Mouse (Mus musculus) CD4-positive, CD25-positive, alpha-beta regulatory T cell, adult 4 months (primary cell): ENCODE measurements around the gene Klk14. TPM values are rescaled to one million over a fixed set of nuclear protein-coding genes. Genes with fewer than 3 reads are reported as not detected.
"Not testable (repeated sequence)": the region's sequence is repeated elsewhere in the genome, so short reads cannot be mapped to it uniquely, and the experiment has no call there.

Experiments
- ATAC-seq: one replicate; pipeline ENCODE4 v1.8.0; 2017
- polyA plus RNA-seq, 2 experiments: library from polyadenylated mRNA; unstranded; fragments of 100-300 nt; shearing (Covaris generic); gene quantifications; one replicate each; pipeline ENCODE4 v1.2.1; 2017

Klk14 gene
- not detected for polyA plus RNA-seq

- no peak for ATAC-seq
Observed at GRCm38 (mm10) chr7:43690118-43690517, at the start of gene Klk14. TSS of gene Klk14 (plus strand) at chr7:43690418.

DNA sequence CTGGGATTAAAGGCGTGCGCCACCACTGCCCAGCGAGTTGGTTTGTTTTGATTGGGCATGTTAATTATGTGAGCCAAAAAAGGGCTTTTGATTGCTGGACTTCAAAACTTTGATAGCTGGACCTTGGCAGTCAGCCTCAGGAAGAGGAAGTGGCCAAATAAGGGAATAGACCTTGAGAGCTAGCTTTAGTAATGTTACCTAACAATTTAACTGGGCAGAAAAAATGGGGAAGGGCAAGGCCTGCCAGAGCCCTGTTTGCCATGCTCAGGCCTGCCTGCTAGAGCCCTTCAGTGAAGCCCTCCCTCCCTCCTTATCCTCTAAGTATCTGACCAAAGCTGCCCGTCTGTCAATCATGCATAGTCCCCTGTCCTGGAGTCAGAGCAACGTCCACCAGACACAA is 47.6 kb upstream of the Klk14 start:
- ATAC-seq = no peak

GRCm38 (mm10) chr7:43643046-43643652 is 47.1 kb upstream of the Klk14 start:
- no peak for ATAC-seq

GRCm38 (mm10) chr7:43652683-43653082 is 37.5 kb upstream of the Klk14 start:
- ATAC-seq = no peak

GRCm38 (mm10) chr7:43654519-43654918 is 35.7 kb upstream of the Klk14 start:
- ATAC-seq = no peak

- ATAC-seq = no peak
Observed at GRCm38 (mm10) chr7:43656232-43656631, 34.0 kb upstream of the Klk14 start.

DNA sequence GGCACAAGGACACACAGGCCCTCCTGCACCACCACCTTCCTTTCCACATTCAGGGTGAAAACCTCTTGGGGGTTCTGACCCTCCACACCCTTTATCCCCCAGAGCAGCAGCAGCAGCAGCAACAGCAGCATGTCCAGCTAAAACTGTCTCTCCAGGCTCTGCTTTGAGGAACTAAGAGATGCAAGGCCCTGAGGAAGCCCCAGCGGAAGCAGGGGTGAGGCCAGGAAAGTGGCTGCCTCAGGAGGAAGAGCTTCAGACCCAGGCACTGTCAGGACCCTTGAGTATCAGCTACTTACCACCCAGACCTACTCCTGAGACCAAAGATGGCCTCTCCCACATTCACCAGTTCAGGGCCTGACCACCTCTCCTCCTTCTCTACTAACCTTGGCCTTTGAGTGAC is 30.2 kb upstream of the Klk14 start, which contains the start of gene Siglece:
Gene Siglece, minus strand, starts transcription at position 160 of the 400 bp plus-strand sequence.
- ATAC-seq = no peak

GRCm38 (mm10) chr7:43662804-43663203 is 27.4 kb upstream of the Klk14 start:
- no peak for ATAC-seq

DNA sequence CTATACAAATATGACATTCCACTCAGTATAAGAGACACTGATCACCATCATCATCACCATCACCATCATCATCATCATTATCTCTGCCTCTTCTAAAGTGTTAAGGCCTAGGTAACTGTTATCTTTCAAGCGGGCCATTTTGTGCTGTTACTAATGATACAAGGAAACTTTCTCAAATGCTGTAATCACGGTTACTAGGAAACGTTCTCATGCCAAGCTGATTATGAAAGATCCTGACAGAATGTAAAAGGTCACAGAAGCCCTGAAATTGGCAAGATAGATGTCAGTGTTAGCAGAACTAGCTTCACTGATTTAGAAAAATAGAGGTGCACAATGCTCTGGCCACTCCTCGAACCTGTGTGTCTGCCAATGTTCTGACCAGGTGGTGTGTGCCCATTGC is 23.0 kb upstream of the Klk14 start:
- ATAC-seq = not testable (repeated sequence)

GRCm38 (mm10) chr7:43668582-43668981 is 21.6 kb upstream of the Klk14 start:
- ATAC-seq = no peak

GRCm38 (mm10) chr7:43671064-43671808 is 19.0 kb upstream of the Klk14 start:
- ATAC-seq = no peak

DNA sequence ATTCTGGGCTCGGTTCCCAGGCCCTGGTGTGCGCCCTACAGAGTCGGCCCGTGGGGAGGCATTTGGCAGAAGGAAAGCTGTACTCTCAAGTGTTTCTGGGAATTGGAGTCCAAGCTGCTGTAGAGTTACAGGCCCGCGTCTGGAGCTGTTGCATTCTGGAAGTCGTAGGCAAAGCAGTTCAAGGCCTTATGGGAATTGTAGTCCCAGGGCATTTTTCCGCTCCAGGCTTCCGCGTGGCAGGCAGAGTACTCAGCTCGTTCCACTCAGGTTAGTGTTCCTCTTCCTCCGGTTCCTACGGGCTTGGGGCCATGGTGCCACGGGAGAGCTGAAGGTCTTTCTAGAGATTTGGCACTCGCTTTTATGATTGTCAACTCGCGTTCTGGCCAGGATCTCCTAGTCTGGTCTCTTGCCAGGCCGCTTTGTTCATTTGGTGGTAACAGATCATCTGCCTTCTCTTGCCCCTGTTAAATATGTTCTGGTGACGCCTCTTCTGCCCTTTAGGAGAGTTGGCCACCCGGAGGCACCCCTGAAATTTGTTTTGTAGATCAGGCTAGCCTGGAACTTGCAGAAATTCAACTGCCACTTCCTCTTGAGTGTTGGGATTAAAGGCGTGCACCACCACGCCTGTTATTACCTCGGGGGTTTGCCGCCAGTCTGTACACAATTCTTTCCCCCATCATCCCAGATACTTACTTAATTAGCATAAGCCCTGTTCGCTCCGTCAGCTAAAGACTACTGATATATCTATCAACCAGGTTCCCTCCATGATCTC is 18.2 kb upstream of the Klk14 start, which contains the start of gene Ctu1:
Gene Ctu1, plus strand, starts transcription at position 208 of the 772 bp plus-strand sequence.
- ATAC-seq = peak; percentile 98

DNA sequence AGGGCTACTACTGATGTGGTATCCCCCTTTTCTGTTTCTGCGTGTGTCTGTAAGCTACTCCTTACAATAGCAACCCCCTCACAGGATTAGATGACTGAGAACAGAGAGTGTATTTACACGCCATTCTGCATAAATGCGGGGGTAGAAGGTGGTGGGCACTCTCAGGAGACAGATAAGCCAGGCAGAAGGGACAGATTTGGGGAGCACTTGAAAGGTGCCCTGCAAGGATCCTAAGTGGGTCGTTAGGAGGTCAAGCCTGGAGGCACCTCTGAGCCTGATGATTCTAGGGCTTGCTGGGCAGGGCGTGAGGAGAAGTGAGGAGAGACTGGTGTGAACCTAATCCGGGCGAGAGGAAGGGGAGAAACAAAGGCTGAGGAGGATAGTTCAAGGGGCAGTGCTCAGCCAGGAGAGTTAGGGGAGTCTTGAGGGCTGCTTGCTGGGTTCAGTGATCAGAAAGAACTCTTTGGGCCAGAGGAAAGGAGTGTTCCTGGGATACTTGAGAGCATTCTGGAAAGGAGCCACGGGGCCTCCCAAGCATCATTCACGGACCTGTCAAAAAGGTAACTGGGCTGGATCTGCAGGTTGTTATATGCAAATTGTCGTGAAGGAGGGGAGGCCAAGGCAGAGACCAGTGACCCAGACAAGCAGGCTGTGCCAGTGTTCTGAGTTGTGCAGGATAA is 17.5 kb upstream of the Klk14 start:
- ATAC-seq = no peak

- no peak for ATAC-seq
Observed at GRCm38 (mm10) chr7:43675091-43675490, 15.1 kb upstream of the Klk14 start.

DNA sequence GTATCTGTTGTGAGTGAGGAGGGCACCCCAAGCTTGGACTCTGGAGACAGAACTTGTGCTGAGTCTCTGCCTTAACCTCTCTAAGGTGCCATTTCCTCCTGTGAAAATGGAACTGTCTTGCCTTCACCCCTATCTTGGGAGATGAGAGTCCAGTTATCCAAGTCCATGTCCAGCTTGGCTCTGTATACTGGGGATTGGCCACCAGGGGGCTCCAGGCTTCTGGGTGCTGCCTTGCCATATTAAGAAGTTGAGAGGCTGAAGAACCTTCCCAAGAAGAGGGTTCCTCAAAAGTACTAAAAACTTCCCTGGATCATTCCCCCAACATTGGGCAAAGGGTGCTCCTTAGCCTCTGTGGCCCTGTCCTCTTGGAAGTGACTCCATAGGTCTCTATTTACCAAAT is 11.7 kb upstream of the Klk14 start:
- peak; percentile 39 for ATAC-seq

DNA sequence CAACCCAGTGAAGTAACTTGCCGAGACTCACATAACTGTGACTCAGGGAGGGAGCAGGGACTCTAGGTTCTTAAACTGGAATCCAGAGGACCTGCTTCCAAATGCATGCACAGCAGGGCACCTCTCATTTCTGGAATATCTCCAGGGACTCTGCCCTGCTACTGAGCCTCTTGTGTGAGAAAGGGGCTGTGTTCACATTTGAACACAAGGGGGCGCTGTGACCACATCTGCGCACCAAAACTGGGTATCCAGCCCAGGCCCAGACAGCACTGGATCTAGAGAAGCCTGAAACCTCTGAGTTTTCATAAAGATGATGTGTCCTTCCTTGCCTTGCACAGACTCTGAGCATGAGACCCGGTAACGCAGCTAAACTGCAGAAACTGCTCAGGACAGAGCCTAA is 9.3 kb upstream of the Klk14 start:
- no peak for ATAC-seq

GRCm38 (mm10) chr7:43682511-43682910 is 7.7 kb upstream of the Klk14 start:
- ATAC-seq = not testable (repeated sequence)

GRCm38 (mm10) chr7:43685088-43685487 is 5.1 kb upstream of the Klk14 start:
- no peak for ATAC-seq

- no peak for ATAC-seq
Observed at GRCm38 (mm10) chr7:43710031-43710430, 19.8 kb downstream of the Klk14 start.

DNA sequence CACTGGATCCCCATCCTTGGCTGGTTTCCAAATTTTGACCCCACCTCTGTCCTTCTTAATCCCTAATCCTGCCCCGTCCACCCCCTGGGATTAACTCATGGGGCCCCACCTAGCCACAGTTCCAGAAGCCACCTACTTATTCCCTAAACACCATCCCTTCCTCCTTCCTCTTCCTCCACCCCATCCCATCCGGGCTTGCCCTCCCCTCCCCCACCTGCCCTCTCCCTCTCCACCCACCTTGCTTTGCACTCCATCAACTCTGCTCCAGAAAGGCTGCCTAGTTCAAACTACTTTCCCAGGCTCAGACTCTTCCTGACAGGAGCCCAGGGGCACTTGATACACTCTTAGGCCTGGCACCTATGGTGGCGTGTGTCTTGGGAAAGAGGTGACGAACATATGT is 22.0 kb downstream of the Klk14 start, which contains the start of gene Klk13:
Gene Klk13, plus strand, starts transcription at position 301 of the 400 bp plus-strand sequence.
- ATAC-seq = no peak

DNA sequence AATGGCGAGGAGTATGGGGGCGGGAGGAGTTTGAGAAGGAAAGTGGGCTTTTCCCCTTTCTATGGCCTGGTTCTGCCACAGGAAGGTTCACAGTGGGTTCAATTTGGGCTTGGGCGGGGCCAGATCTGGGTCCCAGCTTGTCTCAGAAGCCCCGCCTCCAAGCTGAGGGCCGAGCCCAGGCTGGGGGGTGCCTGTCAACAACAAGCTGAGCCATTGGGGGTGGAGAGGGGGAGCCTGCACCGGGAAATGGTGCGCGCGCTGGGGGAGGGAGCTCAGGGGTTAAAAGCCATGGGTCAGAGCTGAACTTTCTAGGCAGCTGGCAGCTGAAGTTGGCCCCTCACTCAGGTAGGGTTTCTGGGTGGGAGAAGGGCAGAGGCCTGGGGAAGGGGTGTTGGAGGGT is 22.7 kb downstream of the Klk14 start:
- ATAC-seq = no peak

DNA sequence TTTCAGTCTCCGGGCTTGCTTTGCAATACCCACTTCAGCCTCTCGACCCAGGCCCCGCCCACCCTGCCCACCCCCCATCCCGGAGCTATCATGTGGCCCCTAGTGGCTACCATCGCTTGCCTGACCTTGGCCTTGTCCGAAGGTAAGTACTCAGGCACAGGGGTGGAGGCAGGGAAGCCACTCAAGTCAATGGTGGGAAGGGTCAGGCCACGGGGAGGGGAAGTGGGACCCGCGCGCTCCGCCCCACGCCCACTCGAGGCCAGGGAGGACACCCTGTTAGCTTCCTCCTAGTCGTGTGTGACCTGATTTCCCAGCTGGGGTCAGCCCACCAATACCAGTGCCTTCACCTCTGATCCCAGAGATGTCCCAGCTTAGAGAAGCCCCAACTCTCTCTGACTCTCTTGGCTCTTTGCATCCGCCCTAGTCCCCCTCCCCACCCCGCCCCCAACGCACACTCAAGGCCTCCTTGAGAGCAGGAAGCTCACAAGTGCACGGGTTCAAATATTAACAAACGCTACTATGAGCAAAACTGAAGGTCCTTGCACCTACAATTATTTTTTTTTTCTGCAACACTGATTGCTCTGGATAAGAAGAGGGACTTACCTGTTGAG is 23.6 kb downstream of the Klk14 start:
- no peak for ATAC-seq
